Mouse (Mus musculus): Measurements from ENCODE around the gene Hpcal1. TPM values are rescaled to one million over a fixed set of nuclear protein-coding genes. Genes with fewer than 3 reads are reported as not detected.
A peak's percentile ranks its signal among the peaks of the same experiment; 100 is the strongest.

Gene Hpcal1
- polyA plus RNA-seq, 1 experiment from 2014 or later = 58.1 TPM

DNA sequence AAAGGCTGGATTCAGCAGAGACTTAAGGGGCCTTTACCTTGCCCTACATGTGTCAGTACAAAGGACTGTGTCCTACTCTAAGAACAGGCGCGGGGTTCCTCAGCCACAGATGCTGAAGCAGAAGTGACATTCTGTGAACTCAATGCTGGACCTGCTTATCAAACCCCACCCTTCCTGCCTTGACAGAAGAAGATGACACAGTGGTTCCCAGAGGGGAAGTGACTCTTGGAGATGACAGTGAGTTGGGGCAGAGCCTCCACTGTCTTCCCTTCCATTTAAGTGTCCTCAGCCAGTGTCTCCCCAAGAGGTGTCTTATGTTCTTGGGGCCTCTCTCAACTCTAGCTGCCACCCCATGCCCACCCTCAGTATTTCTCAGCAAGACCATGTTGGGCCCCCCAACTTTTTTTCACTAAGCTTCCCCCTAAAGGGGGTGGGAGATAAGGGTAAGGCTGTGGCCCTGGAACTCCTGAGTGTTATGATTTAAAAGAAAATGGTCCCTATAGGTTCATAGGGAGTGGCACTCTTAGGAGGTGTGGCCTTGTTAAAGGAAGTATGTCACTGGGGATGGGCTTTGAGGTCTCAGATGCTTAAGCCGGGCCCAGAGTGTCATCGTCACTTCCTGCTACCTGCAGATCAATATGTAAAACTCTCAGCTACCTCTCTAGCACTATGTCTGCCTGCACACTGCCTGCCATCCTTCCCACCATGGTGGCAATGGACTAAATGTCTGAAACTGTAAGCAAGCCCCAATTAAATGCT lies 25.2 kb downstream of the Hpcal1 start:
- 89% methylated on average over 4 of the region's 4 CpGs for whole genome bisulfite sequencing
- no peak for ATAC-seq (ENCODE audit: low FRiP score, low TSS enrichment)
- Histone ChIP-seq H3K27me3 (ENCODE audit: control insufficient read depth, insufficient read depth, low read length) (no peaks in the 10 kb centered on the region), H3K4me2 (replicated peaks; ENCODE audit: low read depth, low read length) (no peak overlapping the region), H3K36me3 (ENCODE audit: control insufficient read depth, insufficient read depth, low read length) (no peaks in the 10 kb centered on the region), H3K4me1 (ENCODE audit: control insufficient read depth, insufficient read depth, low read length) (peaks cover 14% of the 10 kb centered on the region), H3K9ac (ENCODE audit: low read depth, low read length) (no peak overlapping the region), H3K27ac (ENCODE audit: low read depth, low read length) (no peak overlapping the region), H3K4me3 (ENCODE audit: low read length) (no peak overlapping the region), H3K9me3 (ENCODE audit: control insufficient read depth, low read length) (no peaks in the 10 kb centered on the region)

DNA sequence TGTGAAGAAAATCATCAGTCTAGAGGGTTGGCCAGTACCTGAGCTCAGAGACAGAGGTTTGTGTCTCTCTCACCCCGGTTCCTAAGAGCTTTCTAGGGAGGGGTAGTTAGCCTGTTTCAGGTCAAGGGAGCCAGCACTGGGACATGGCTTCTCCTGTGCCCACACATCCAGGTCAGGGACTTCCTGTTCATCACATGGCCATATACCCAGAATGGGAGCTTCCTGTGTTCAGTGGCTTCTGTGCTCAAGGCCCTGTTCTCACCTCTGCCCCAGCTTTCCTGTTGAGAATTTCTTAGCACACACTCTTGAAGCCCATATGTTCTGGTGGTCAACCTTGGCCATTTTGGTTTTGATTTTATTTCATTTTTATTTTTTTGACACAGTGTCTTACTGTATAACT lies 26.6 kb downstream of the Hpcal1 start:
- 91% methylated on average over 1 of the region's 1 CpGs for WGBS

GRCm38 (mm10) chr12:17718146-17718545 lies 27.5 kb downstream of the Hpcal1 start:
- Histone ChIP-seq H3K27me3 (ENCODE audit: control insufficient read depth, insufficient read depth, low read length) (no peaks in the 10 kb centered on the region), H3K27ac (ENCODE audit: low read depth, low read length) (no peak overlapping the region), H3K9ac (ENCODE audit: low read depth, low read length) (no peak overlapping the region), H3K9me3 (ENCODE audit: control insufficient read depth, low read length) (no peaks in the 10 kb centered on the region), H3K36me3 (ENCODE audit: control insufficient read depth, insufficient read depth, low read length) (no peaks in the 10 kb centered on the region), H3K4me3 (ENCODE audit: low read length) (no peak overlapping the region), H3K4me1 (ENCODE audit: control insufficient read depth, insufficient read depth, low read length) (no peaks in the 10 kb centered on the region), H3K4me2 (replicated peaks; ENCODE audit: low read depth, low read length) (no peak overlapping the region)
- WGBS = 27% methylated on average over 6 of the region's 6 CpGs
- ATAC-seq (ENCODE audit: low FRiP score, low TSS enrichment) = peak; percentile 63; the same call in 1 of the 2 replicates

More for the DNA sequence above, 26.6 kb downstream of the Hpcal1 start:
- Histone ChIP-seq H3K27ac (ENCODE audit: low read depth, low read length) (no peak overlapping the region), H3K27me3 (ENCODE audit: control insufficient read depth, insufficient read depth, low read length) (no peaks in the 10 kb centered on the region), H3K4me2 (replicated peaks; ENCODE audit: low read depth, low read length) (no peak overlapping the region), H3K4me3 (ENCODE audit: low read length) (no peak overlapping the region), H3K9ac (ENCODE audit: low read depth, low read length) (no peak overlapping the region), H3K9me3 (ENCODE audit: control insufficient read depth, low read length) (no peaks in the 10 kb centered on the region), H3K4me1 (ENCODE audit: control insufficient read depth, insufficient read depth, low read length) (peaks cover under 1% of the 10 kb centered on the region; the same call in 1 of the 2 replicates), H3K36me3 (ENCODE audit: control insufficient read depth, insufficient read depth, low read length) (no peaks in the 10 kb centered on the region)
- no peak for ATAC-seq (ENCODE audit: low FRiP score, low TSS enrichment)

GRCm38 (mm10) chr12:17721058-17721457 lies 30.4 kb downstream of the Hpcal1 start:
- no peak for ATAC-seq (ENCODE audit: low FRiP score, low TSS enrichment)
- Histone ChIP-seq H3K4me1 (ENCODE audit: control insufficient read depth, insufficient read depth, low read length) (peaks cover 24% of the 10 kb centered on the region), H3K27me3 (ENCODE audit: control insufficient read depth, insufficient read depth, low read length) (no peaks in the 10 kb centered on the region), H3K9me3 (ENCODE audit: control insufficient read depth, low read length) (no peaks in the 10 kb centered on the region), H3K27ac (ENCODE audit: low read depth, low read length) (no peak overlapping the region), H3K36me3 (ENCODE audit: control insufficient read depth, insufficient read depth, low read length) (no peaks in the 10 kb centered on the region), H3K9ac (ENCODE audit: low read depth, low read length) (no peak overlapping the region), H3K4me2 (replicated peaks; ENCODE audit: low read depth, low read length) (no peak overlapping the region), H3K4me3 (ENCODE audit: low read length) (no peak overlapping the region)

GRCm38 (mm10) chr12:17722452-17723181 lies 32.0 kb downstream of the Hpcal1 start:
- no peaks in the 10 kb centered on the region for H3K27me3 ChIP-seq (ENCODE audit: control insufficient read depth, insufficient read depth, low read length)
- WGBS = 92% methylated on average over 13 of the region's 13 CpGs
- H3K27ac ChIP-seq (ENCODE audit: low read depth, low read length) = no peak overlapping the region
- no peak for ATAC-seq (ENCODE audit: low FRiP score, low TSS enrichment)
- no peaks in the 10 kb centered on the region for H3K9me3 ChIP-seq (ENCODE audit: control insufficient read depth, low read length)
- no peaks in the 10 kb centered on the region for H3K36me3 ChIP-seq (ENCODE audit: control insufficient read depth, insufficient read depth, low read length)
- no peak overlapping the region for H3K9ac ChIP-seq (ENCODE audit: low read depth, low read length)
- peaks cover 34% of the 10 kb centered on the region for H3K4me1 ChIP-seq (ENCODE audit: control insufficient read depth, insufficient read depth, low read length)
- no peak overlapping the region for H3K4me2 ChIP-seq (replicated peaks; ENCODE audit: low read depth, low read length)
- no peak overlapping the region for H3K4me3 ChIP-seq (ENCODE audit: low read length)

DNA sequence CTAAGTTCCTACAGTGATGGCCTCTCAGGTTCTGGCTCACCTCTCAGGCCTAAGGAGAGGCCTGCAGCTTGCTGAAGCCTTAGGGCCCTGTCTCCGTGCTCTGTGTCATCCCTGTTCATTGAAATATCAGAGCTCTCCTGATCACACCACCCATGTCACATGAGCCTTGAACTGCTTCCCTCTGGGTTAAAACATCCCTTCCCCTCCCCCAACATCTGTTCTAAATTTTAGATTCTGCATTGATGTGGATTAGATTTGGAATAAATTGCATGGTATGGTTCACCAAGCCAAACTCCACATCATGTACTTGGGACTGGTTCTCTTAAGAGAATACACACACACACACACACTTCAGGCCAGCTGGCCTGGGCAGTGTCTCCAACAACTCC lies 32.5 kb downstream of the Hpcal1 start:
- H3K27ac ChIP-seq (ENCODE audit: low read depth, low read length) = no peak overlapping the region
- peaks cover 40% of the 10 kb centered on the region for H3K4me1 ChIP-seq (ENCODE audit: control insufficient read depth, insufficient read depth, low read length)
- H3K27me3 ChIP-seq (ENCODE audit: control insufficient read depth, insufficient read depth, low read length) = no peaks in the 10 kb centered on the region
- H3K4me2 ChIP-seq (replicated peaks; ENCODE audit: low read depth, low read length) = no peak overlapping the region
- no peak for ATAC-seq (ENCODE audit: low FRiP score, low TSS enrichment)
- WGBS = 94% methylated on average over 1 of the region's 1 CpGs
- no peaks in the 10 kb centered on the region for H3K9me3 ChIP-seq (ENCODE audit: control insufficient read depth, low read length)
- H3K36me3 ChIP-seq (ENCODE audit: control insufficient read depth, insufficient read depth, low read length) = no peaks in the 10 kb centered on the region
- H3K9ac ChIP-seq (ENCODE audit: low read depth, low read length) = no peak overlapping the region
- no peak overlapping the region for H3K4me3 ChIP-seq (ENCODE audit: low read length)

DNA sequence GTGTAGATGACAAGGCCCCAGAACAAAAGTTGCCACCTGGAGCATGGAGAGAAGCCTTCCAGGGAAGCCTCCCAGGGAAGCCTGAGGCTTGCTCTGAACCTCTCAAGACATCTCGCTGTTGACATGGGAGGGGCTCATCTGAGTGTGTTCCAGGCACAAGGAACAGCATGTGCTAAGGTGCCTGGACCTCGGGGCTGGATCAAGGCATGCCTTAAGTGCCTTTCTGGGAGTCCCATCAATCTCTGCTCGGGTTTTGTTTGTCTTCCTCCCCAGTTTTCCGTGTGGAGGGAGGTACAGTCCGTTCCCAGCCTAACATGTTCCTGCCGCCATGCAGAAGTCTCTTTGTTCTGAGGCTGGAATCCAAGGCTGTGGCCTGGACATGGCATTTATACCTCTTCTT lies 33.3 kb downstream of the Hpcal1 start:
- Histone ChIP-seq H3K36me3 (ENCODE audit: control insufficient read depth, insufficient read depth, low read length) (no peaks in the 10 kb centered on the region), H3K4me1 (ENCODE audit: control insufficient read depth, insufficient read depth, low read length) (peaks cover 47% of the 10 kb centered on the region), H3K27ac (ENCODE audit: low read depth, low read length) (peak overlapping the region; percentile 13; the same call in 1 of the 2 replicates), H3K9me3 (ENCODE audit: control insufficient read depth, low read length) (no peaks in the 10 kb centered on the region), H3K9ac (ENCODE audit: low read depth, low read length) (no peak overlapping the region), H3K4me3 (ENCODE audit: low read length) (no peak overlapping the region), H3K4me2 (replicated peaks; ENCODE audit: low read depth, low read length) (no peak overlapping the region), H3K27me3 (ENCODE audit: control insufficient read depth, insufficient read depth, low read length) (no peaks in the 10 kb centered on the region)
- no peak for ATAC-seq (ENCODE audit: low FRiP score, low TSS enrichment)
- WGBS = 29% methylated on average over 6 of the region's 6 CpGs

- H3K4me1 ChIP-seq (ENCODE audit: control insufficient read depth, insufficient read depth, low read length) = peaks cover 47% of the 10 kb centered on the region
- no peaks in the 10 kb centered on the region for H3K36me3 ChIP-seq (ENCODE audit: control insufficient read depth, insufficient read depth, low read length)
- H3K27me3 ChIP-seq (ENCODE audit: control insufficient read depth, insufficient read depth, low read length) = no peaks in the 10 kb centered on the region
- H3K4me2 ChIP-seq (replicated peaks; ENCODE audit: low read depth, low read length) = no peak overlapping the region
- no peak overlapping the region for H3K9ac ChIP-seq (ENCODE audit: low read depth, low read length)
- no peaks in the 10 kb centered on the region for H3K9me3 ChIP-seq (ENCODE audit: control insufficient read depth, low read length)
- peak; percentile 17; the same call in 1 of the 2 replicates for ATAC-seq (ENCODE audit: low FRiP score, low TSS enrichment)
- H3K4me3 ChIP-seq (ENCODE audit: low read length) = no peak overlapping the region
- WGBS = 34% methylated on average over 3 of the region's 3 CpGs
- H3K27ac ChIP-seq (ENCODE audit: low read depth, low read length) = peak overlapping the region; percentile 13; the same call in 1 of the 2 replicates
Measured at GRCm38 (mm10) chr12:17724412-17725090, 33.9 kb downstream of the Hpcal1 start.

GRCm38 (mm10) chr12:17725592-17725991 lies 34.9 kb downstream of the Hpcal1 start:
- H3K9ac ChIP-seq (ENCODE audit: low read depth, low read length) = no peak overlapping the region
- H3K27ac ChIP-seq (ENCODE audit: low read depth, low read length) = no peak overlapping the region
- H3K36me3 ChIP-seq (ENCODE audit: control insufficient read depth, insufficient read depth, low read length) = no peaks in the 10 kb centered on the region
- ATAC-seq (ENCODE audit: low FRiP score, low TSS enrichment) = no peak
- no peaks in the 10 kb centered on the region for H3K9me3 ChIP-seq (ENCODE audit: control insufficient read depth, low read length)
- H3K4me1 ChIP-seq (ENCODE audit: control insufficient read depth, insufficient read depth, low read length) = peaks cover 47% of the 10 kb centered on the region
- no peak overlapping the region for H3K4me3 ChIP-seq (ENCODE audit: low read length)
- WGBS = 44% methylated on average over 6 of the region's 6 CpGs
- H3K4me2 ChIP-seq (replicated peaks; ENCODE audit: low read depth, low read length) = no peak overlapping the region
- H3K27me3 ChIP-seq (ENCODE audit: control insufficient read depth, insufficient read depth, low read length) = no peaks in the 10 kb centered on the region
